Mouse (Mus musculus) spleen, adult 2 months (tissue): ENCODE data around the gene Tspan32.

Experiments used
- CTCF ChIP-seq: fragments of 200-500 bp; IDR thresholded peaks from 2 replicates; pipeline ENCODE4 v1.5.1; 2011; ENCODE audit warnings: mild to moderate bottlenecking, inconsistent platforms; ENCODE audit not compliant: insufficient read depth, insufficient read length, insufficient replicate concordance; ENCODE audit errors: extremely low read depth
- POLR2A ChIP-seq: fragments of 200-500 bp; IDR thresholded peaks from 2 replicates; pipeline ENCODE4 v1.6.1; 2011; ENCODE audit warnings: low read depth, low read length, inconsistent platforms

- TF ChIP-seq CTCF (no peak), POLR2A (no peak)
Measured at GRCm38 (mm10) chr7:143016424-143017142, 11.7 kb downstream of the Tspan32 start.
